Mouse (Mus musculus): ENCODE data around the gene Mansc4. TPM values are rescaled to one million over a fixed set of nuclear protein-coding genes. Genes with fewer than 3 reads are reported as not detected.
A peak's percentile ranks its signal among the peaks of the same experiment; 100 is the strongest.

Mansc4 gene
- polyA plus RNA-seq, 1 experiment from 2014 or later = 0.32 TPM

- ATAC-seq (ENCODE audit: insufficient read depth, low FRiP score, low TSS enrichment) = no peak
- Histone ChIP-seq H3K4me1 (ENCODE audit: control insufficient read depth, insufficient read depth, low read length) (peaks cover 9% of the 10 kb centered on the region; the same call in 1 of the 2 replicates), H3K9me3 (ENCODE audit: control insufficient read depth, low read length) (no peaks in the 10 kb centered on the region), H3K9ac (ENCODE audit: low read length) (no peak overlapping the region), H3K27ac (ENCODE audit: low read depth, low read length) (no peak overlapping the region), H3K4me3 (ENCODE audit: low read depth, low read length) (no peak overlapping the region), H3K27me3 (ENCODE audit: control insufficient read depth, insufficient read depth, low read length) (no peaks in the 10 kb centered on the region), H3K36me3 (ENCODE audit: control insufficient read depth, insufficient read depth, low read length) (no peaks in the 10 kb centered on the region; the same call in 1 of the 2 replicates), H3K4me2 (ENCODE audit: low read depth) (no peak overlapping the region; the same call in 1 of the 2 replicates)
- no peak for DNase-seq (ENCODE audit: low spot score)
- 76% methylated on average over 5 of the region's 5 CpGs for WGBS
Measured at GRCm38 (mm10) chr6:147090191-147090590, 3.4 kb upstream of the Mansc4 start.

GRCm38 (mm10) chr6:147088517-147088916 lies 1.7 kb upstream of the Mansc4 start:
- no peaks in the 10 kb centered on the region for H3K9me3 ChIP-seq (ENCODE audit: control insufficient read depth, low read length)
- no peak overlapping the region for H3K27ac ChIP-seq (ENCODE audit: low read depth, low read length)
- H3K4me3 ChIP-seq (ENCODE audit: low read depth, low read length) = no peak overlapping the region
- H3K36me3 ChIP-seq (ENCODE audit: control insufficient read depth, insufficient read depth, low read length) = no peaks in the 10 kb centered on the region
- H3K27me3 ChIP-seq (ENCODE audit: control insufficient read depth, insufficient read depth, low read length) = no peaks in the 10 kb centered on the region
- 79% methylated on average over 3 of the region's 3 CpGs for WGBS
- no peak overlapping the region for H3K4me2 ChIP-seq (ENCODE audit: low read depth)
- no peak overlapping the region for H3K9ac ChIP-seq (ENCODE audit: low read length)
- no peak for DNase-seq (ENCODE audit: low spot score)
- no peak for ATAC-seq (ENCODE audit: insufficient read depth, low FRiP score, low TSS enrichment)
- H3K4me1 ChIP-seq (ENCODE audit: control insufficient read depth, insufficient read depth, low read length) = peaks cover 9% of the 10 kb centered on the region; the same call in 1 of the 2 replicates

- 42% methylated on average over 7 of the region's 7 CpGs for WGBS
- Histone ChIP-seq H3K27ac (ENCODE audit: low read depth, low read length) (no peak overlapping the region), H3K36me3 (ENCODE audit: control insufficient read depth, insufficient read depth, low read length) (no peaks in the 10 kb centered on the region), H3K4me3 (ENCODE audit: low read depth, low read length) (no peak overlapping the region), H3K9me3 (ENCODE audit: control insufficient read depth, low read length) (no peaks in the 10 kb centered on the region), H3K27me3 (ENCODE audit: control insufficient read depth, insufficient read depth, low read length) (no peaks in the 10 kb centered on the region), H3K4me2 (ENCODE audit: low read depth) (no peak overlapping the region), H3K9ac (ENCODE audit: low read length) (no peak overlapping the region), H3K4me1 (ENCODE audit: control insufficient read depth, insufficient read depth, low read length) (peaks cover 9% of the 10 kb centered on the region; the same call in 1 of the 2 replicates)
- no peak for DNase-seq (ENCODE audit: low spot score)
- no peak for ATAC-seq (ENCODE audit: insufficient read depth, low FRiP score, low TSS enrichment)
Measured at GRCm38 (mm10) chr6:147087736-147088135, 904 bp upstream of the Mansc4 start.

GRCm38 (mm10) chr6:147085398-147086040 lies 1.3 kb downstream of the Mansc4 start:
- Histone ChIP-seq H3K4me3 (ENCODE audit: low read depth, low read length) (no peak overlapping the region), H3K9me3 (ENCODE audit: control insufficient read depth, low read length) (no peaks in the 10 kb centered on the region), H3K27ac (ENCODE audit: low read depth, low read length) (no peak overlapping the region), H3K9ac (ENCODE audit: low read length) (no peak overlapping the region), H3K36me3 (ENCODE audit: control insufficient read depth, insufficient read depth, low read length) (no peaks in the 10 kb centered on the region), H3K27me3 (ENCODE audit: control insufficient read depth, insufficient read depth, low read length) (no peaks in the 10 kb centered on the region), H3K4me2 (ENCODE audit: low read depth) (no peak overlapping the region), H3K4me1 (ENCODE audit: control insufficient read depth, insufficient read depth, low read length) (0 out of 2 replicates have a peak, but pooled peaks cover 3% of the 10 kb centered on the region)
- WGBS = 69% methylated on average over 7 of the region's 7 CpGs
- peak; percentile 3 for DNase-seq (ENCODE audit: low spot score)
- no peak for ATAC-seq (ENCODE audit: insufficient read depth, low FRiP score, low TSS enrichment)

GRCm38 (mm10) chr6:147079919-147080318 lies 6.9 kb downstream of the Mansc4 start:
- Histone ChIP-seq H3K4me1 (ENCODE audit: control insufficient read depth, insufficient read depth, low read length) (no peaks in the 10 kb centered on the region), H3K9ac (ENCODE audit: low read length) (no peak overlapping the region), H3K27me3 (ENCODE audit: control insufficient read depth, insufficient read depth, low read length) (no peaks in the 10 kb centered on the region), H3K9me3 (ENCODE audit: control insufficient read depth, low read length) (no peaks in the 10 kb centered on the region), H3K36me3 (ENCODE audit: control insufficient read depth, insufficient read depth, low read length) (no peaks in the 10 kb centered on the region), H3K27ac (ENCODE audit: low read depth, low read length) (no peak overlapping the region), H3K4me3 (ENCODE audit: low read depth, low read length) (no peak overlapping the region), H3K4me2 (ENCODE audit: low read depth) (no peak overlapping the region)
- ATAC-seq (ENCODE audit: insufficient read depth, low FRiP score, low TSS enrichment) (no peak), DNase-seq (ENCODE audit: low spot score) (no peak)
- 88% methylated on average over 10 of the region's 10 CpGs for WGBS

GRCm38 (mm10) chr6:147076878-147077277 lies 10.0 kb downstream of the Mansc4 start:
- Histone ChIP-seq H3K9me3 (ENCODE audit: control insufficient read depth, low read length) (no peaks in the 10 kb centered on the region), H3K4me3 (ENCODE audit: low read depth, low read length) (no peak overlapping the region), H3K9ac (ENCODE audit: low read length) (no peak overlapping the region), H3K27me3 (ENCODE audit: control insufficient read depth, insufficient read depth, low read length) (no peaks in the 10 kb centered on the region), H3K4me2 (ENCODE audit: low read depth) (no peak overlapping the region), H3K27ac (ENCODE audit: low read depth, low read length) (no peak overlapping the region), H3K4me1 (ENCODE audit: control insufficient read depth, insufficient read depth, low read length) (no peaks in the 10 kb centered on the region), H3K36me3 (ENCODE audit: control insufficient read depth, insufficient read depth, low read length) (no peaks in the 10 kb centered on the region)
- ATAC-seq (ENCODE audit: insufficient read depth, low FRiP score, low TSS enrichment) = peak; percentile 45; the same call in 1 of the 2 replicates
- DNase-seq (ENCODE audit: low spot score) = no peak
- WGBS = 84% methylated on average over 8 of the region's 8 CpGs

- Histone ChIP-seq H3K4me2 (ENCODE audit: low read depth) (no peak overlapping the region), H3K9me3 (ENCODE audit: control insufficient read depth, low read length) (no peaks in the 10 kb centered on the region), H3K9ac (ENCODE audit: low read length) (no peak overlapping the region), H3K27ac (ENCODE audit: low read depth, low read length) (no peak overlapping the region), H3K4me1 (ENCODE audit: control insufficient read depth, insufficient read depth, low read length) (no peaks in the 10 kb centered on the region), H3K4me3 (ENCODE audit: low read depth, low read length) (no peak overlapping the region), H3K36me3 (ENCODE audit: control insufficient read depth, insufficient read depth, low read length) (no peaks in the 10 kb centered on the region; the same call in 1 of the 2 replicates), H3K27me3 (ENCODE audit: control insufficient read depth, insufficient read depth, low read length) (no peaks in the 10 kb centered on the region)
- 70% methylated on average over 5 of the region's 5 CpGs for WGBS
- ATAC-seq (ENCODE audit: insufficient read depth, low FRiP score, low TSS enrichment) (no peak), DNase-seq (ENCODE audit: low spot score) (no peak)
Measured at GRCm38 (mm10) chr6:147075808-147076387, 10.9 kb downstream of the Mansc4 start.

- Histone ChIP-seq H3K4me3 (ENCODE audit: low read depth, low read length) (no peak overlapping the region), H3K9ac (ENCODE audit: low read length) (no peak overlapping the region), H3K4me1 (ENCODE audit: control insufficient read depth, insufficient read depth, low read length) (no peaks in the 10 kb centered on the region), H3K27ac (ENCODE audit: low read depth, low read length) (no peak overlapping the region), H3K27me3 (ENCODE audit: control insufficient read depth, insufficient read depth, low read length) (no peaks in the 10 kb centered on the region), H3K9me3 (ENCODE audit: control insufficient read depth, low read length) (no peaks in the 10 kb centered on the region), H3K36me3 (ENCODE audit: control insufficient read depth, insufficient read depth, low read length) (peaks cover 2% of the 10 kb centered on the region), H3K4me2 (ENCODE audit: low read depth) (no peak overlapping the region)
- ATAC-seq (ENCODE audit: insufficient read depth, low FRiP score, low TSS enrichment) = no peak
- no peak for DNase-seq (ENCODE audit: low spot score)
- WGBS = 62% methylated on average over 6 of the region's 6 CpGs
Measured at GRCm38 (mm10) chr6:147064944-147065261, 21.9 kb downstream of the Mansc4 start.
